Mouse (Mus musculus): ENCODE results near the gene Trim46. TPM values are rescaled to one million over a fixed set of nuclear protein-coding genes. Genes with fewer than 3 reads are reported as not detected.

Gene Trim46
- total and polyA plus RNA-seq, 2 experiments = 0.16 to 0.18 TPM

GRCm38 (mm10) chr3:89226900-89227299, 19.2 kb downstream of the Trim46 start, which contains the start of gene Mtx1:
TSS of gene Mtx1 (minus strand) at chr3:89227088.
- no peaks in the 10 kb centered on the region for H3K36me3 ChIP-seq (ENCODE audit: control insufficient read depth, insufficient read depth, low read length)
- peaks cover 3% of the 10 kb centered on the region; the same call in 1 of the 2 replicates for H3K4me1 ChIP-seq (ENCODE audit: control insufficient read depth, insufficient read depth, low read length)
- no peak for DNase-seq (ENCODE audit: extremely low read depth, low read depth, low spot score)
- WGBS = 24% methylated on average over 21 of the region's 21 CpGs
- H3K79me2 ChIP-seq (ENCODE audit: control insufficient read depth, insufficient read depth, low read length) = no peaks in the 10 kb centered on the region
- TF ChIP-seq POLR2A (IDR thresholded peaks at IDR 0.05; ENCODE audit: extremely low read depth, insufficient read depth, low read length) (no peak), CTCF (IDR thresholded peaks at IDR 0.05; ENCODE audit: low read depth, low read length) (no peak)
- H3K27me3 ChIP-seq (ENCODE audit: control insufficient read depth, insufficient read depth, low read length) = 0 out of 2 replicates have a peak, but pooled peaks cover 2% of the 10 kb centered on the region
- no peak within 1 kb of the TSS for H3K27ac ChIP-seq (replicated peaks; ENCODE audit: insufficient read depth, low read depth, low read length)
- H3K9ac ChIP-seq (ENCODE audit: low read depth, low read length) = no peak within 1 kb of the TSS; the same call in 1 of the 2 replicates
- peak within 1 kb of the TSS; percentile 34; the same call in 1 of the 2 replicates for H3K4me3 ChIP-seq (ENCODE audit: insufficient read depth, low read depth, low read length)

GRCm38 (mm10) chr3:89226361-89226760, 19.7 kb downstream of the Trim46 start:
- peaks cover 3% of the 10 kb centered on the region; the same call in 1 of the 2 replicates for H3K4me1 ChIP-seq (ENCODE audit: control insufficient read depth, insufficient read depth, low read length)
- DNase-seq (ENCODE audit: extremely low read depth, low read depth, low spot score) = no peak
- no peaks in the 10 kb centered on the region for H3K36me3 ChIP-seq (ENCODE audit: control insufficient read depth, insufficient read depth, low read length)
- H3K9ac ChIP-seq (ENCODE audit: low read depth, low read length) = no peak overlapping the region
- H3K27me3 ChIP-seq (ENCODE audit: control insufficient read depth, insufficient read depth, low read length) = 0 out of 2 replicates have a peak, but pooled peaks cover 2% of the 10 kb centered on the region
- H3K27ac ChIP-seq (replicated peaks; ENCODE audit: insufficient read depth, low read depth, low read length) = no peak overlapping the region
- WGBS = 68% methylated on average over 11 of the region's 11 CpGs
- TF ChIP-seq POLR2A (IDR thresholded peaks at IDR 0.05; ENCODE audit: extremely low read depth, insufficient read depth, low read length) (no peak), CTCF (IDR thresholded peaks at IDR 0.05; ENCODE audit: low read depth, low read length) (no peak)
- H3K79me2 ChIP-seq (ENCODE audit: control insufficient read depth, insufficient read depth, low read length) = no peaks in the 10 kb centered on the region
- H3K4me3 ChIP-seq (ENCODE audit: insufficient read depth, low read depth, low read length) = no peak overlapping the region

- Histone ChIP-seq H3K79me2 (ENCODE audit: control insufficient read depth, insufficient read depth, low read length) (no peaks in the 10 kb centered on the region), H3K4me1 (ENCODE audit: control insufficient read depth, insufficient read depth, low read length) (peaks cover 3% of the 10 kb centered on the region; the same call in 1 of the 2 replicates), H3K27me3 (ENCODE audit: control insufficient read depth, insufficient read depth, low read length) (0 out of 2 replicates have a peak, but pooled peaks cover 2% of the 10 kb centered on the region), H3K9ac (ENCODE audit: low read depth, low read length) (no peak overlapping the region), H3K36me3 (ENCODE audit: control insufficient read depth, insufficient read depth, low read length) (no peaks in the 10 kb centered on the region), H3K27ac (replicated peaks; ENCODE audit: insufficient read depth, low read depth, low read length) (no peak overlapping the region), H3K4me3 (ENCODE audit: insufficient read depth, low read depth, low read length) (no peak overlapping the region)
- no peak for DNase-seq (ENCODE audit: extremely low read depth, low read depth, low spot score)
- TF ChIP-seq POLR2A (IDR thresholded peaks at IDR 0.05; ENCODE audit: extremely low read depth, insufficient read depth, low read length) (no peak), CTCF (IDR thresholded peaks at IDR 0.05; ENCODE audit: low read depth, low read length) (no peak)
- 87% methylated on average over 4 of the region's 4 CpGs for WGBS
These were observed 20.2 kb downstream of the Trim46 start for GRCm38 (mm10) chr3:89225918-89226317.

- 83% methylated on average over 12 of the region's 12 CpGs for WGBS
- Histone ChIP-seq H3K27ac (replicated peaks; ENCODE audit: insufficient read depth, low read depth, low read length) (no peak overlapping the region), H3K36me3 (ENCODE audit: control insufficient read depth, insufficient read depth, low read length) (no peaks in the 10 kb centered on the region), H3K79me2 (ENCODE audit: control insufficient read depth, insufficient read depth, low read length) (no peaks in the 10 kb centered on the region), H3K9ac (ENCODE audit: low read depth, low read length) (no peak overlapping the region), H3K4me1 (ENCODE audit: control insufficient read depth, insufficient read depth, low read length) (peaks cover 3% of the 10 kb centered on the region; the same call in 1 of the 2 replicates), H3K27me3 (ENCODE audit: control insufficient read depth, insufficient read depth, low read length) (0 out of 2 replicates have a peak, but pooled peaks cover 2% of the 10 kb centered on the region), H3K4me3 (ENCODE audit: insufficient read depth, low read depth, low read length) (no peak overlapping the region)
- TF ChIP-seq CTCF (IDR thresholded peaks at IDR 0.05; ENCODE audit: low read depth, low read length) (no peak), POLR2A (IDR thresholded peaks at IDR 0.05; ENCODE audit: extremely low read depth, insufficient read depth, low read length) (no peak)
- DNase-seq (ENCODE audit: extremely low read depth, low read depth, low spot score) = no peak
These were observed 20.7 kb downstream of the Trim46 start for GRCm38 (mm10) chr3:89225321-89225815.

- no peak overlapping the region for H3K4me3 ChIP-seq (ENCODE audit: insufficient read depth, low read depth, low read length)
- peaks cover 3% of the 10 kb centered on the region; the same call in 1 of the 2 replicates for H3K4me1 ChIP-seq (ENCODE audit: control insufficient read depth, insufficient read depth, low read length)
- 88% methylated on average over 11 of the region's 11 CpGs for WGBS
- H3K36me3 ChIP-seq (ENCODE audit: control insufficient read depth, insufficient read depth, low read length) = no peaks in the 10 kb centered on the region
- no peak overlapping the region for H3K27ac ChIP-seq (replicated peaks; ENCODE audit: insufficient read depth, low read depth, low read length)
- no peaks in the 10 kb centered on the region for H3K79me2 ChIP-seq (ENCODE audit: control insufficient read depth, insufficient read depth, low read length)
- TF ChIP-seq POLR2A (IDR thresholded peaks at IDR 0.05; ENCODE audit: extremely low read depth, insufficient read depth, low read length) = no peak
- no peak for TF ChIP-seq CTCF (IDR thresholded peaks at IDR 0.05; ENCODE audit: low read depth, low read length)
- H3K9ac ChIP-seq (ENCODE audit: low read depth, low read length) = no peak overlapping the region
- DNase-seq (ENCODE audit: extremely low read depth, low read depth, low spot score) = no peak
- 0 out of 2 replicates have a peak, but pooled peaks cover 2% of the 10 kb centered on the region for H3K27me3 ChIP-seq (ENCODE audit: control insufficient read depth, insufficient read depth, low read length)
These were observed 21.3 kb downstream of the Trim46 start for GRCm38 (mm10) chr3:89224796-89225195.

GRCm38 (mm10) chr3:89221167-89221566, 24.9 kb downstream of the Trim46 start:
- Histone ChIP-seq H3K27me3 (ENCODE audit: control insufficient read depth, insufficient read depth, low read length) (no peaks in the 10 kb centered on the region), H3K4me1 (ENCODE audit: control insufficient read depth, insufficient read depth, low read length) (no peaks in the 10 kb centered on the region), H3K9ac (ENCODE audit: low read depth, low read length) (no peak overlapping the region), H3K27ac (replicated peaks; ENCODE audit: insufficient read depth, low read depth, low read length) (no peak overlapping the region), H3K36me3 (ENCODE audit: control insufficient read depth, insufficient read depth, low read length) (no peaks in the 10 kb centered on the region), H3K79me2 (ENCODE audit: control insufficient read depth, insufficient read depth, low read length) (no peaks in the 10 kb centered on the region), H3K4me3 (ENCODE audit: insufficient read depth, low read depth, low read length) (no peak overlapping the region)
- TF ChIP-seq POLR2A (IDR thresholded peaks at IDR 0.05; ENCODE audit: extremely low read depth, insufficient read depth, low read length) = no peak
- no peak for TF ChIP-seq CTCF (IDR thresholded peaks at IDR 0.05; ENCODE audit: low read depth, low read length)
- no peak for DNase-seq (ENCODE audit: extremely low read depth, low read depth, low spot score)
- 95% methylated on average over 5 of the region's 5 CpGs for WGBS

Data from liver, adult 2 months (tissue).